Mouse (Mus musculus) B cell, adult 2 months (primary cell): Measurements from ENCODE around the gene Serpinb1a.

Source experiments
- DNase-seq, 2 experiments: peaks; one replicate each; pipeline ENCODE4 v3.0.0; 2022

Serpinb1a gene

DNA sequence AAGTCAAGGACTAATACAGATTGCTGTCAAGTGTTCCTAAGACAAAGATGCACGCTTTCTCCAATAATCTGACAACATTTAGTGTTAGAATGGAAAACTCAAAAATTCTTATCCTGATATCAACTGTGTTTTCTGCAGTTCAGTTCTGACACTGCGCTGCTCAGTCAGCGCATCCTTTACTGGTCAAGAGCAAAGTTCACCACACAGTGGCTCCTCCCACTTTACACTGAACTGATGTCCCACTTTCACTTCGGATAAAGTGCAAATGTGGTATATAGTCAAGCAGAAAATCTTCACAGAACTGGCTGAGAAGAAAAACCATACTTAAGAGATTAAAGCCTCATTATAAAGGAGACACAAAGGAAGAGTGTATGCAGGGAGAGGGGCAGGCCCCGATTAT, 55.8 kb downstream of the Serpinb1a start:
- no peak for DNase-seq

DNA sequence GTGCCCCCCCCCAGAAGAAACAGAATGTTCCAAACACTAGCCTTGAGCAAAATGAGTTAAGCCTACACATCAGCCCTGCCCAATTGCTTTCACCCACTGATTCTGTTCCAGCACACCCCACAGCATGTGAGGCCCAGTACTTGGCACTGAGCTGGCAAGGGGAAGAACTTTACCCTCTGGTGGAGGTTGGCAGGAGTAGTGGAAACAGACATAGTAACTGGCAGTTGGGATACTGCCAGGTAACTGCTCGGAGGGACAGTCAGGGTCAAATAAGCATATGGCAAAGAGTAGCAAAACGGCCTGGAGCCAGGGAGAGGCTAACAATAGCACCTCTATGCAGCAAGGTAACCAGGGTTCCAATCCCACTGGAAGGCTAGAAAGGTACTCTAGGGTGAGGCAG, 56.4 kb downstream of the Serpinb1a start:
- DNase-seq: no peak
